8 mouse cellular contexts compared by ENCODE assay signal in genomic region chr5:107727007-107727402, GRCm38 (mm10). TPM values are rescaled to one million over a fixed set of nuclear protein-coding genes. Genes with fewer than 3 reads are reported as not detected.
A peak's percentile ranks its signal among the peaks of the same experiment; 100 is the strongest.
DNase-seq lines count a peak whose midpoint lies in the region; ATAC-seq and TF ChIP-seq lines count a peak whose summit lies in the region.
"Had no signal": no experiment of that assay in that cellular context is flagged by ENCODE, and none has a peak within 500 bp of the region (broad histone marks: within the 10 kb centered on the region; RNA-seq: fewer than 3 reads in every experiment).

No protein-coding gene starts in this region.

- DNase-seq in midbrain, embryonic 10.5 days (ENCODE audit: low spot score), result no peak
- DNase-seq in right cerebral cortex, postnatal 14 days, result no peak
- no peak for DNase-seq in gastrocnemius, postnatal 4 days (ENCODE audit: low spot score in 2 of 2)
- DNase-seq: cerebellum, postnatal 36 days had no signal

- H3K4me3 ChIP-seq in midbrain, embryonic 10.5 days, result peak overlapping the region; percentile 48
- H3K4me3 ChIP-seq in midbrain, embryonic 16.5 days (ENCODE audit: low read depth, low read length), result no peak overlapping the region
- H3K4me3 ChIP-seq in forebrain, embryonic 15.5 days, result peak overlapping the region; percentile 21; the same call in 1 of the 2 replicates
- H3K4me3 ChIP-seq in intestine, postnatal 0 days (ENCODE audit: low read depth, low read length), result 0 out of 2 replicates have a peak overlapping the region, but pooled peaks have one; percentile 29
- H3K4me3 ChIP-seq in stomach, embryonic 14.5 days (ENCODE audit: low read depth, low read length), result peak overlapping the region; percentile 28

- H3K27ac ChIP-seq in midbrain, embryonic 10.5 days (replicated peaks), result no peak overlapping the region
- H3K27ac ChIP-seq in midbrain, embryonic 16.5 days (ENCODE audit: low read length), result no peak overlapping the region
- H3K27ac ChIP-seq in forebrain, embryonic 15.5 days (replicated peaks), result no peak overlapping the region
- H3K27ac ChIP-seq in intestine, postnatal 0 days (ENCODE audit: low read depth, low read length), result no peak overlapping the region
- H3K27ac ChIP-seq in stomach, embryonic 14.5 days (ENCODE audit: low read length), result no peak overlapping the region

- H3K9ac ChIP-seq in midbrain, embryonic 16.5 days (ENCODE audit: low read depth, low read length), result no peak overlapping the region
- H3K9ac ChIP-seq in forebrain, embryonic 15.5 days (replicated peaks), result no peak overlapping the region
- H3K9ac ChIP-seq in intestine, postnatal 0 days (ENCODE audit: low read depth, low read length), result no peak overlapping the region
- no peak overlapping the region for H3K9ac ChIP-seq in stomach, embryonic 14.5 days (replicated peaks; ENCODE audit: low read depth, low read length)

- H3K9me3 ChIP-seq in midbrain, embryonic 10.5 days (replicated peaks), result no peaks in the 10 kb centered on the region
- H3K9me3 ChIP-seq in midbrain, embryonic 16.5 days (replicated peaks; ENCODE audit: control insufficient read depth, low read length, poor library complexity, severe bottlenecking), result no peaks in the 10 kb centered on the region
- no peaks in the 10 kb centered on the region for H3K9me3 ChIP-seq in forebrain, embryonic 15.5 days
- H3K9me3 ChIP-seq in intestine, postnatal 0 days (ENCODE audit: control insufficient read depth), result no peaks in the 10 kb centered on the region
- no peaks in the 10 kb centered on the region for H3K9me3 ChIP-seq in stomach, embryonic 14.5 days (ENCODE audit: control insufficient read depth, low read depth, low read length)

- H3K4me2 ChIP-seq in midbrain, embryonic 16.5 days (ENCODE audit: low read length), result no peak overlapping the region
- peak overlapping the region; percentile 29; the same call in 1 of the 2 replicates for H3K4me2 ChIP-seq in forebrain, embryonic 15.5 days (replicated peaks)
- H3K4me2 ChIP-seq in intestine, postnatal 0 days (replicated peaks; ENCODE audit: low read depth), result no peak overlapping the region
- peak overlapping the region; percentile 43; the same call in 1 of the 2 replicates for H3K4me2 ChIP-seq in stomach, embryonic 14.5 days (replicated peaks; ENCODE audit: low read depth, low read length)

- peaks cover 43% of the 10 kb centered on the region for H3K4me1 ChIP-seq in midbrain, embryonic 10.5 days
- H3K4me1 ChIP-seq in midbrain, embryonic 16.5 days (ENCODE audit: control insufficient read depth, insufficient read depth, low read length), result peaks cover 23% of the 10 kb centered on the region
- peaks cover 39% of the 10 kb centered on the region for H3K4me1 ChIP-seq in forebrain, embryonic 15.5 days
- H3K4me1 ChIP-seq in intestine, postnatal 0 days (replicated peaks; ENCODE audit: control insufficient read depth, insufficient read depth, low read length), result peaks cover 8% of the 10 kb centered on the region; the same call in 1 of the 2 replicates
- H3K4me1 ChIP-seq in stomach, embryonic 14.5 days (ENCODE audit: control insufficient read depth, insufficient read depth, low read length), result peaks cover 35% of the 10 kb centered on the region

- TF ChIP-seq CTCF in intestine, postnatal 0 days (IDR thresholded peaks at IDR 0.05; ENCODE audit: low read depth), result no peak

- 16% methylated on average over 12 of the region's 12 CpGs for WGBS in midbrain, embryonic 10.5 days
- WGBS in midbrain, embryonic 16.5 days, result 12% methylated on average over 12 of the region's 12 CpGs
- 9% methylated on average over 12 of the region's 12 CpGs for WGBS in forebrain, embryonic 15.5 days
- WGBS in intestine, postnatal 0 days, result 29% methylated on average over 12 of the region's 12 CpGs
- WGBS in stomach, embryonic 14.5 days, result 21% methylated on average over 12 of the region's 12 CpGs

- no peak for ATAC-seq in midbrain, embryonic 16.5 days
- no peak for ATAC-seq in forebrain, embryonic 15.5 days (replicated peaks)
- no peak for ATAC-seq in intestine, postnatal 0 days
- no peak for ATAC-seq in stomach, embryonic 14.5 days (ENCODE audit: insufficient number of reproducible peaks, insufficient read depth, low FRiP score, low read depth)

- no peaks in the 10 kb centered on the region for H3K36me3 ChIP-seq in midbrain, embryonic 10.5 days
- no peaks in the 10 kb centered on the region for H3K36me3 ChIP-seq in midbrain, embryonic 16.5 days (ENCODE audit: control insufficient read depth, insufficient read depth, low read length)
- H3K36me3 ChIP-seq in forebrain, embryonic 15.5 days, result no peaks in the 10 kb centered on the region
- no peaks in the 10 kb centered on the region for H3K36me3 ChIP-seq in intestine, postnatal 0 days (ENCODE audit: control insufficient read depth, insufficient read depth)
- H3K36me3 ChIP-seq in stomach, embryonic 14.5 days (ENCODE audit: control insufficient read depth, insufficient read depth, low read length), result no peaks in the 10 kb centered on the region

- H3K27me3 ChIP-seq in midbrain, embryonic 10.5 days (ENCODE audit: low read depth, poor library complexity, severe bottlenecking), result peaks cover 100% of the 10 kb centered on the region
- H3K27me3 ChIP-seq in midbrain, embryonic 16.5 days (ENCODE audit: control insufficient read depth, insufficient read depth, low read depth, low read length), result peaks cover 43% of the 10 kb centered on the region
- peaks cover 76% of the 10 kb centered on the region for H3K27me3 ChIP-seq in forebrain, embryonic 15.5 days
- peaks cover 90% of the 10 kb centered on the region for H3K27me3 ChIP-seq in intestine, postnatal 0 days (replicated peaks; ENCODE audit: control insufficient read depth, insufficient read depth, low read length)
- H3K27me3 ChIP-seq in stomach, embryonic 14.5 days (ENCODE audit: control insufficient read depth, insufficient read depth, low read length), result peaks cover 41% of the 10 kb centered on the region

RNA-seq across cellular contexts. Expression of gene Gfi1, which starts 1.2 kb away (rescaled TPM):
- not detected in 2 replicates for polyA plus RNA-seq in midbrain, embryonic 10.5 days (2016; fragmentation: Nextera tagmentation; extraction: Ambion mirVana)
- polyA plus RNA-seq in midbrain, embryonic 16.5 days (2015; fragmentation: Nextera tagmentation; extraction: Ambion mirVana), result not detected in 2 replicates
- not detected in 2 replicates for polyA plus RNA-seq in forebrain, embryonic 15.5 days (2015; fragmentation: Nextera tagmentation; extraction: Ambion mirVana)
- 0.37 and 0.38 TPM in 2 replicates for polyA plus RNA-seq in intestine, postnatal 0 days (2015; fragmentation: Nextera tagmentation; extraction: Ambion mirVana)
- 0.46 TPM in 1 of 2 replicates, not detected in the other for polyA plus RNA-seq in stomach, embryonic 14.5 days (2014; fragmentation: Nextera tagmentation; extraction: Ambion mirVana)
- total RNA-seq in gastrocnemius, postnatal 4 days (2021), result under 1 TPM; 0.26 to 0.66 TPM

Comparison
In these comparisons a context has a peak if more than half of its experiments do, and no peak if none do; other contexts are left out.
1. H3K4me2 ChIP-seq: peak in forebrain, embryonic 15.5 days (single experiment) and stomach, embryonic 14.5 days (single experiment); none in midbrain, embryonic 16.5 days (single experiment) and intestine, postnatal 0 days (single experiment).